Mouse (Mus musculus) left cerebral cortex, postnatal 36 days (tissue): ENCODE data around the gene D17H6S53E. TPM values are rescaled to one million over a fixed set of nuclear protein-coding genes. Genes with fewer than 3 reads are reported as not detected.

Experiments used
- DNase-seq, 2 experiments: peaks; one replicate each; pipeline ENCODE4 v3.0.0; 2021 to 2022; ENCODE audit warnings: low spot score in 2 of 2, mixed read lengths in 1 of 2
- intact Hi-C: fragments of 180-260 bp; cut with DNase I; formaldehyde crosslinking; loops from one replicate; pipeline ENCODE4 v1.15.1; 2025
- total RNA-seq, 2 experiments: library from RNA; stranded (reverse); gene quantifications; 2 replicates each; pipeline ENCODE4 v1.2.3; 2021

Gene D17H6S53E
- 10 to 100 TPM; 26.7 to 31.0 TPM for total RNA-seq

DNA sequence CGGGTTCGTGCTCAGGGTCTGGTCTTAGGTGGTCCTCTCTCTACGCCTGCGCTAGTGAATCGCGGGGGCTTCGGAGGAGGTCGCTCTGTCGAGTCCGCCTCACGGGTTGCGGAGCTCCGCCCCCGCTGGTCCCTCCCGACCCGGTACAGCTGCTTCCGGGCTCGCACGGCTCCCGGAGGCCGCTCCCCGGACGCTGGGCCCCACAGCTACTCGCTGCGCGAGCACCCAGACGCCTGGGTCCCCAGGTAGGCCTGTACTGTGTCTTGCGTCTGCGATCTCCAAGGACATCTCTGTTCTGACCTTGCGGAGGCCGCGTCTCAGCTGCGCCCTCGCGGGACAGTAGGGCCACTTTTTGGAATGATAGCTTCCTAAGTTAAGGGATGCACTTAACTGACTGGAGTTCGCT, at the start of gene D17H6S53E:
Gene D17H6S53E, plus strand, starts transcription at position 168 of the 406 bp plus-strand sequence.
- peak; percentile 69 to 78 for DNase-seq
- intact Hi-C loops, result no loop called here

DNA sequence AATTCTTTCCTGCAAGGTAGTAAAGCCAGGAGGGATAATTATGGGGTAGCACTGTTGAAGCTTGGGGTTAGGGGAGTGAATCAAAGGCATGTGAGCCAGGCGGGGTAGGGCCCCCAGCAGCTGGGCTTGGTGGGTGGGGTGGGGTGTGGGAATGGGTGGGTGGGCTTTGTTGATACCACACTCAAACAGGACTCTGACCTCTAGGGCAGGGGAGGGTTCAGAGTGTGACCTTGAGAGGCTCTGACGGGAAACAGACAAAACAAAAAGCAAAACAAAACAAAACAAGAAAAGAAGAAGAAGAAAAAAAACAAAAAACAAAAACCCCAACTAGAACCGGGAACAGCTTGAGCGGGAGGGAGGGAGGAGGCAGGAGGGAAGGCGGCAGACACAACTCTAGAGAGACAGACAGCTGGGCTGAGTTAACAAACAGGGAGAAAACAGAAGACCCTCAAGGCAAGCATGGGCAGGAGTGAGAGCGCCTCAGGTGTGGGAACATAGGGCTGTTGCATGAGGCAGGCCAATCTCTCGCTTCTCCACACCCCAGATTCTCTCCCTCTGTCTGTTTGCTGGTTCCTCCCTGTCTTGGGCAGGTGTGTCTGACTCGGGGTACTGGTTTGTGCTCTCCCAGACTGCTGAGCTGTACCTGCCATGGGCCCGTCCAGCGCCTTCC, 49.5 kb upstream of the D17H6S53E start, which contains the start of gene Ly6g6e:
Gene Ly6g6e, plus strand, starts transcription at position 396 of the 670 bp plus-strand sequence.
- DNase-seq, result no peak
- intact Hi-C loops, result no loop called here

DNA sequence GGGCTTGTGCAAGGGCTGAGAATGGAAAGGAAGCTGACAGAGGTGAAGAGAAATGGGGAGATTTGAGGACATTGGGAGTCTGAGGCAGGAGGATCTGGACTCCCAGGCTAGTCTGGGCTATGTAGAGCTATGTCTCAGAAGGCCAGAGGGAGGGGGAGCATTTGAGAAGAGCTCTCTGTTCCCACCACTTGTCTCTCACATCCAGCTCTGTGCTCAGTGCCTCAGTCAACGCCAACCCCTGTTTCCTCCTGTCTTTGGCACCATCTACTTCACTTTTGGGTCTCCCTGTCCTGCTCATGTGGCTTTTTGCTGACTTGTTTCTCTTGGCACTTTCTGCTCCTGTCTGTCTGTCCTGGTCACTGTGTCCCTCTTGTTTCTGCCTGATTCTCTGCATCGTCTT, 48.9 kb upstream of the D17H6S53E start:
- DNase-seq, result no peak
- intact Hi-C loops, result no loop called here

DNA sequence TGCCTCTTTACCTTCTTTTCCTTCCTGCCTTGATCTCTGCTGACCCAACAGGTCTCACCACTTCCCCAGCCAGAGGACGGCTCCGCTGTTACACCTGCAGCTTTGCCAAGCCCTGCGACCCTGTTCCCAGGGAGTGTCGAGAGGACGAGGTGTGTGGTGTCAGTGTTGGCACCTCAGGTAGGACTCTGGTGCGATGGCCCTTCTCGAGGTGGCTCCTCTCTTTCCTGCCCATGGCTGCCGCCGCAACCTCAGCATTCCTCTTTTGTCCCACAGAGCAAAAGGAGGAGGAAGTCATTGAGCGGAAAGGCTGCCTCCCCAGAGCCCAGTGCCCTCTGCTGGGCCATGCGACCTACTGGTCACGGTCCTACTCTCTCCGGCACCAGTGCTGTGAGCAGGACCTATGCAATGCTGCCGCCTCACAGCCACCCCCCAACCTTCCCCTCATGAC, 48.4 kb upstream of the D17H6S53E start, which contains the start of gene Ly6g6d:
Gene Ly6g6d, minus strand, starts transcription at position 280 of the 448 bp plus-strand sequence.
- intact Hi-C loops, result no loop called here
- DNase-seq, result no peak

DNA sequence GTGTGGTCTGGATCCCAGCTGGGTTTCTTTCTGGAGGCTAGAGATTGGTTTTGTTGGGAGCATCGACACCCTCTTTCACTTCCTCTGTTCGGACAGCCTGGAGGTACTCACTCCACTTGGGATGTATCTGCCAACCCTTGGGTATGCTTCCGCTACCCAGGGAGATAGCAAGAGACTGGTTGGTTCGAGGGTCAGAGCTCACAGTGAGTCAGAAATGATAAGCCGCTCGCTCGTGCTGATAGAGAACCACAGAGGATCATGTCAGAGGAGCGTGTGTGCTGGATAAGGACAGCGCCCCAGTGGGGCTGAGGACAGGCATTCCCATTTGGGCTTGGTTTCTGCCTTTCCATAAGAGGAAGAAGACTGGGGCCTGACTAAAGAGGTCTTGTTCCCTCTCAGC, 46.4 kb upstream of the D17H6S53E start:
- no peak for DNase-seq
- intact Hi-C loops, result no loop called here

DNA sequence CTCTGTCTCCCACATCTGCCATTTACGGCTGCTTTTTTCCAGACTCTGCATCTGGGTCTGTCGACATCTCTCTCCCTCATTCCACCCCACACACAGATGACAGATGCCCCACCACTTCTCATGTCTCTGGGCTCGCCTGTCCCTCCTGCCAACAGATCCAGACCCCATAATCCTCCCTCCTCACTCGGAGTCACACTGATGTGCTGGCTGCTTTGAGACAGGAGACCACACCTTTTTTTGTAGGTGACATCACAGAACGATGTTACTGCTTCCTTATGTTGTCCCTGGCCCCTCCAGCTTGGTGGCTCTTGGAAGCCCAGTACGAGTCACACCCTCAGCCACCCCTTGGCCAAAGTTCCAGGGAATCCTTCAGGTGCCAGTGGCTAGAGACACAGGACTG, 45.9 kb upstream of the D17H6S53E start:
- intact Hi-C loops, result no loop called here
- no peak for DNase-seq

DNA sequence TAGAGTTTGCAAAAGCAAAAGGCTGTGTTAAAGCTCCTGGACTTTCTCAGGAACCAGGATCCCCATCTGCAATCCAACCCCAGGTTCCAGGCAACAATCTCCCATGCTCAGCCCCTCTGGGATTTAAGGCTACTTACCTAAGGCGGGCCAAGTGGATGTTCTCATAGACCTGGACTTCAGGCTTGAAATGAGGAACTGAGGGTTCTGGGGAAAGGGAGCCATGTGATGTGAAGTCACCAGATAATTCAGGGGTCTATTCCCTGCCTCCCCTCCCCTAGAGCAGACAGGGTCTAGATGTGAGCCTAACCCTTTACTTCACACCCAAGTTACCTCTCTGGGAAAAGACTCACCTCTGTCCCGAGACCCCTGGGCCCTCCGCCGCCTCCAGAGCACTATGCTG, 45.5 kb upstream of the D17H6S53E start:
- intact Hi-C loops, result no loop called here
- no peak for DNase-seq

DNA sequence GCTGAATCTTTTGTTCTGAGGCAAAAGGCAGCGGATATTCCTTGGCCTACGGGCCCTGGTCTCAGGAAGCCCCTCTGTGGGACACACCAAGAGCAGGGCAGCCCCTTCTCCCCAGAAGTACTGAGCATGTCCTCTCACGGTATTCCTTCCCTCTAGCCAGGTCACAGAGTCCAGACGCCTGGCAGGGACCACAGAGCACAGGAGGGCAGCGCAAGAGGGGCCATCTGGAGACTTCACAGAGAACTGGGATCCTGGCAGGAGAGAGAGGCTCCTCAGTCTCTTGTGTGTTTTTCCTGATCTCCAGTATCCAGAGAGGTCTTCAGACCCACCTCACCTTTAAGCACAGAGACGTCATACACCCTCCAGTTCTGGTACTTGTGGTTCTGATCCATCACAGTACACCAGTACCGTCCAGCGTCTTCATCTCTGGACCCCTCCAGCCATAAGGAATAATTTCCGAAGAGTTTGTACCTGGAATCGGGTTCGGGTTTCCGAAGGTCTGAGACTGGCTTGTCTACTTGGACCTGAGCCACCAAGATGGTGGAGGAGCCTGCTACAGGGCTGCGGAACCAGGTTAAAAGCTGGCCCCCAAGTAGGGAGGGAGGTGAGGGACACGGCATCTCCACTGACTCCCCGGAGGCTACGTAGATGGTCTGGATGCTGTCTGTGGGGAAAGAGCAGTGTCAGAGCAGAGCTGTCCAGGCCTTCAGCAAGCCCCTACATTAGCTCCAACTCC, 43.2 kb upstream of the D17H6S53E start:
- DNase-seq, result no peak
- intact Hi-C loops, result no loop called here

DNA sequence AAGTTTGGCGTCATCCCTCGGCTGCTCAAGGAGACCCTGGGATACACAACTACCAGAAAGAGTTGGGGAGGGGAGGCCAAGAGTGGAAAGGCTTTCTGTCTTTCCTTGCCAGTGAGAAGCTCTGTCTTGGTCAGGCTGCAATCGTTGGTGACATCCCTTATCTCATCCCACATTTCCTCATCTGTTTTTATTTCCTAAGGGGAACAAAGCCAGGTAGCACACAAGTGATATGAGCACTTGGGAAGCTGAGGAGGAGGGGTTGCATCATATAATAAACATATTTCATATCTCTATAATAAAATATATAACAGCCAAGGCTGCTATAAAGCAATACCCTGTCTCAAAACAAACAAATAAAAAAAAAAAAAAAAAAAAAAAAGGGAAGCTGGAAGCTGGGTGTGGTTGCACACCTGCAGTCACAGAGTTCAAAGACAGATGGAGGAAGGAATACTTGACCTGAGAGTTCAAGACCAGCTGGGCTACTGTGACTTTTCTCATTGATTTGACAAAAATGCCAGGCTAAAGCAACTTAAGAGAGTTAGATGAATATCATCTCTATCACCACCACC, 42.2 kb upstream of the D17H6S53E start:
- intact Hi-C loops, result no loop called here
- no peak for DNase-seq

DNA sequence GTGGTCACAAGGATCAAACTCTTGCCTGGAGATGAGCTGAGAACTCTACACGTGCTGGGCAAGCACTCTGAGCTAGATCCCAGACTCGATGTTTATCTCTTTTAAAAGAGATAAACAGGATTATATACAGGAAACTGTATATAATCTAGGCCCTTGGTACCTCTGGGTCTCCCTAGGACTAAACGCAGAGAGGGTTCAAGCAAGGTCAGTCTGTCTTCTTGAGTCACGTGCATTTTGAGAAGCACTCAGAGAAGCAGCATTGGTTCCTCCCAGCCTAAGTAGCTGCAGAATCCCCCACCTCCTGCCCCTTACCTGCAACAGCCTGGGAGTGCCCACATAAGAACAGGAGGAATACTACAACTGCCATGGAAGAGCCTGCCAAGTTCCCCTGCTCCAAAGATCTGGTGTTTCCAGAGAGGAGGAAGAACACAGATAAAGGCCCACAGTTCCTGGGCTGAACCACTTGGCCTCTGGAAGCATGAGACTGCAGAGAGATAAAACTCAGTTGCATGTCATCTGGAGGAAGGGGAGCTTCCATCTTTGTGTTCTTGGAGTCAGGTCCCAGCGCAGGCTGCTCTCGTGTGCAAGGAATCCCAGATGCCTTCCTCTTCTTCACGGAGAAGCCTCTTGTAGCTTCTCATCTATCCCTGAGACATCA, 40.8 kb upstream of the D17H6S53E start, which contains the start of gene Ly6g6f:
Gene Ly6g6f, minus strand, starts transcription at position 403 of the 658 bp plus-strand sequence.
- intact Hi-C loops, result no loop called here
- no peak for DNase-seq

DNA sequence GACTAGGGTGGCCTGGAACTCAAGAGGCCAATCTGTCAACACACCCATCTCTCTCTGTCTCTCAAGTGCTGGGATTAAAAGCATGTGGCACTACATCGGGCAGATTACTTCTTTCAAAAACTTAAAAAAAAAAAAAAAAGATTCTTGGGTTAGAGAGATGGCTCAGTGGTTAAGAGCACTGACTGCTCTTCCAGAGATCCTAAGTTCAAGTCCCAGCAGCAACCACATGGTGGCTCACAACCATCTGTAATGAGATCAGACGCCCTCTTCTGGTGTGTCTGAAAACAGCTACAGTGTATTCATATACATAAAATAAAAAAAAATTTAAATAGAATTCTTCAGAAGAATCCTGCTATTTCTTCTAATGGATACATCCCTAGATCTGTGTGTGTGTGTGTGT, 38.0 kb upstream of the D17H6S53E start:
- no peak for DNase-seq
- intact Hi-C loops, result no loop called here

DNA sequence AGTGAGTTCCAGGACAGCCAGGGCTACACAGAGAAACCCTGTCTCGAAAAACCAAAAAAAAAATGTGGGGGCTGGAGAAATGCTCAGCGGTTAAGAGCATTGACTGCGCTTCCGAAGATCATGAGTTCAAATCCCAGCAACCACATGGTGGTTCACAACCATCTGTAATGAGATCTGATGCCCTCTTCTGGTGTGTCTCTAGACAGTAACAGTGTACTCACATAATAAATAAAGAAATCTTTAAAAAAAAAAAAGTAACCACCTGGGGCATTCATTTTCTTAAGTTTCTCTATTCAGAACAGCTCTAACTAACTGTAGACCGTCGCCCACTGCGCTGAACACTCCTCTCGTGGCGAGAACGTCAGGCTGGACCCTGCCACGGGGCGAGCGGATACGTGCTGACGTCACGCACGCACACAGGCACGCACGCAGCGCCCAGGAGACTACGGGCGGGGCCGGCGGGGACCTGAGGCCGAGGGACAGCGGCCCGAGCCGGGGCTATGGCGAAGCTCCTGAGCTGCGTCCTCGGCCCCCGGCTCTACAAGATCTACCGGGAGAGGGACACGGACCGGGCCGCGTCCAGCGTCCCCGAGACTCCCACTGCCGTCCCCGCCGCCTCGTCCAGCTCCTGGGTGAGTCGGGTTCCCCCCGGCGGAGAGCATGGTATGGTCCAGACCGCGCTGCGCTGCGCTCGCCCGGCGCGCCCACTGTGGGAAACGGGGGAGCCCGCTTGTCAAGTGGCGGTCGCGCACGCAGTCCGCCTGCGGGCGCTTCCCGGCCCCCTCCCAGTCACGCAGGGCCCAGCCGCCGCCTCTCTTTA, 37.1 kb upstream of the D17H6S53E start, which contains the start of gene Abhd16a:
Gene Abhd16a, plus strand, starts transcription at position 439 of the 820 bp plus-strand sequence.
- intact Hi-C loops, result no loop called here
- peak; percentile 96 for DNase-seq

DNA sequence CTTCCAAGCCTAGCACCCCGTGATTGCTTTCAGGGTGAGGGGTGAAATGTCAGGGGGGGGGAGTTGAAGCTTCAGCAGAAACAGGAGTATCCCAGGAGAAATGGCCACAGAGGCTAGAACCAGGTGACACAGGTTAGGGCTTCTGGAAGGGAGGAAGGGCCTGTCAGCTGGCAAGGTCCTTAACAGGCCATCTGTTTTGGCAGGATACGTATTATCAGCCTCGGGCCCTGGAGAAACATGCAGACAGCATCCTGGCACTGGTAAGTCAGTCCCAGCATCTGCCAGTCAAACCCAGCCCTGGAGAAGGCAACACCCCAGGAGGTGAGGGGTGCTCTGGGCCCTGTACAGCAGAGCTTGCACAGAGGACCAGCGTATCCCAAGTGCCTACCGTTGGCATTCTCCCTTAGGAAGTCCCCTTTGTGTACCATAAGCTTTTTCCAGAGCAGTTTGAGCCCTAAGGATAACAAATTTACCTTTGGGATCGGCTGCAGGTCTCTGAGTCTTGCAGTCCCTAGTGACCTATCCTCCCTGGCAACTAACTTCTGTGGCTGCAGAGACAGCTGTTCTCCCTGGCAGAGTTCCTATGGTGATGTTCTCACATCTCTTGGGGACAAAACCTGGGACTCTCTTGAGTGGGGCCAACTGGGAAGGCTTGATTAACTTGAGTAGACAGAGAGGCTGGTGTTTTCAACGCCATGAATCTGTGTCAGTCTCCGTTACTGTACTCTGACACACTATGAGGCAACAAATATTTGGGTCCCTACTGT, 35.8 kb upstream of the D17H6S53E start:
- intact Hi-C loops, result no loop called here
- no peak for DNase-seq

DNA sequence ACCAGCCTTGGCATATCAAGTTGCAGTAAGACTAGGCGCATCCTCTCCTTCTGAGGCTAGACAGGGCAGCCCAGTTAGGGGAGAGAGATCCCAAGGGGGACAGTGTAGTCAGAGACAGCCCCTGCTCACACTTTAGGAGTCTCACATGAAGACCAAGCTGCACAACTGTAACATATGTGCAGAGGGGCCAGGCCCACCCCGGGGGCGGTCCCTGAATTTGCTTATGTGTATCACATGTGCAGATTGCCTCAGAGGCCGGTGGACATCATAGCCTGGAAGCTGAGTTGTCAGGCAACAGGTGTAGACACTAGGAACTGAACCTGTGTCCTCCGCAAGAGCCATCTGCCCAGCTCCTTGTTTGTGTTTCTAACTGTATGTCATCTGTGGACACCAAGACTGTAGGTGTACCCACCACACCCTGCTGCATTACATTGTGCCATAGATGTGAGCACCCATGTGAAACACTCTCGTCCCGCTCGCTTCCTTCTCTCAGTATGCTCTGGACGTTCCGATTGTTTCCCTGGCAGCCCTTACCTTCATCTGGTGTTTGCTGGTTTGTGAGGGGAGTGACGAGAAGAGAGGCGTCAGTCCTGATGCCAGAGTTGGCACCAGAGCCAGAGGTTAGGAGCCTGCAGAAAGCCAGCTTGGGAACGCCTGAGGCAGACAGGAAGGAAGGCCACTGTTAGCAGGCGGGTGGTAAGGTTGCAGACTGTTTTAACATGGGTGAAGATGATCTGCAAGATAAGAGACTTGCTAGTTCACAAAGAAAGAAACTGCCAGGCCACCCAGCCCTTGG, 33.6 kb upstream of the D17H6S53E start:
- intact Hi-C loops, result no loop called here
- DNase-seq, result no peak

DNA sequence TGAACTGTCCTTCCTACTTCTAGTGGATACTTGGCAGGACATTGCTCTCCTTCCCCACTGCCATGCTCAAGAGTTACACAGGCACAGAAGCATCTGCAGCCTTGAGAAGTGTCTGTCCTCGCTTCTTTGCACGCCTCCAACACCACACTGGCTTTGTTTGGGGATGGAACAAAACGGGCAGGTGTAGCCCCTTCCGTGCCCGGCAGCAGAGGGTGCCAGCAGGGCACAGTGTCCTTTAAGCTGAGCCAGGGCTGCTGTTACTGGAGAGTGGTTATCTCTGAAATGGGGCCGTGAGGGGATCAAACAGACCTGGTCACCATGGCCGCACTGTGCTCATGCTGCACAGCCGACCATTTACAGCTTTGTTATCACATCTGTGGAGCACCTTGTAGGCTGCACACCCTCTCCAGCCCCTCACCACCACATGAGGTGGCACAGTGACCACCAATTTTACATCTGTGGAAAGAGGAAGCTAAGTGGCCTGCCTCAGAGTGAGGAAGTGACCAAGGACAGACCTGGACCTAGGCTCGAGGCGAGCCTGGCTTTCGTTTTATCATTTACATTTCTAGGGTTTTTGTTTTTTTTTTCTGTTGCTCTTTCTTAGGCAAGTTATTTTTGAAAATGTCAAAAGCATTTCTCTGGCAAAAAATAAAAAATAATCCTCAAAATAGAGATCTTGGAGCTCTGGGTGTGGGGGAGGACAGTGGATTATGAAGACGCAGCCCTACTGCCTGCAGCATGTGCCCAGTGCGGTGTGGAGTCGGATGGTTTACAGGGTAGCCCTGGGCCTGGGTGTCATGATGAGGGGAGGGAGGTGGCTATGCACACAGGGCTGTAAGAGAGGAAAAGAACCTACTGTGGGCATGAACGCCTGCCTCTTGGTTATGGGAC, 31.5 kb upstream of the D17H6S53E start:
- no peak for DNase-seq
- intact Hi-C loops, result no loop called here

DNA sequence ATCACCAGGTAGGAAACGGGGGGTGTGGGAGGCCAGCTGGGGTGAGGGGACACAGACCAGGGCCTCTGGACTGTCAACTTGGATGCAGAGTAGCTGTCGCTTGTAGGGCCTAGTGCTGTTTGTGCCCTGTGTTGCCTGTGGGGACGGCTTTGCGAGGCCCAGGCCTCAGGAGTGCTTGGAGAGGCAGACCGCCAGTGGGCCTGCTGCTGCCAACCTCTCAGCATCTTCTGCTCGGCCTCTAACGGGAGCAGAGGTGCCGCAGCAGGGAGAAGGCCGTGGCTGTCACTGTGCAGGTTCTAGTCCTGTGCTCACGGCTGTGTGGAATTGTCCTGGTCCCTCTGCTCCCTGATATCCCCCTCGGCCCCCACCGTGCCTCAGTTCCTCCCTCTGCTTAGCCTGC, 29.6 kb upstream of the D17H6S53E start:
- intact Hi-C loops, result no loop called here
- DNase-seq, result no peak

DNA sequence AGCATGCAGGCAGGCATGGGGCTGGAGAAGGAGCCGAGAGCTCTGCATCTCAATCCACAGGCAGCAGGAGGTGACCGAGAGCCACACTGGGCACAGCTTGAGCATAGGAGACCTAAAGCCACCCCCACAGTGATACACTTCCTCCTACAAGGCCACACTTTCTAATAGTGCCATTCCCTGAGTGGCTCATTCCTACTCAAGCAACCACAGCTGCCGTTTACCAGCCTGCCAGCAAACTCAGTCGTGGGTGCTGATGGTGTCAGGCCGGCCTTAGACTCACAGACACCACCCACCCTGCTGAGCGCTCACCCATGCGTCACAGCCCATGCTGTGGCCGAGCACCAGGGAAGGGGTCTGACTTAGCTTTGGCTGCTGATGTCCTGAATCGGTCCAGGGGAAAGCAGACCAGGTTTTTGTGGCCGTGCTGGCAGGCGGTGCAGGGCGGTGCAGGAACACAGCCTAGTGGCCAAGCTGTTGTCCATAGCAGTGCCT, 29.0 kb upstream of the D17H6S53E start:
- DNase-seq, result peak; percentile 59 to 60
- intact Hi-C loops, result no loop called here
